Mouse (Mus musculus): ENCODE results near the gene Tbxas1. TPM values are rescaled to one million over a fixed set of nuclear protein-coding genes. Genes with fewer than 3 reads are reported as not detected.
A peak's percentile ranks its signal among the peaks of the same experiment; 100 is the strongest.

The Tbxas1 gene
- 5.1 and 5.2 TPM in 2 replicates for polyA plus RNA-seq (2012; rRNA removed)

DNA sequence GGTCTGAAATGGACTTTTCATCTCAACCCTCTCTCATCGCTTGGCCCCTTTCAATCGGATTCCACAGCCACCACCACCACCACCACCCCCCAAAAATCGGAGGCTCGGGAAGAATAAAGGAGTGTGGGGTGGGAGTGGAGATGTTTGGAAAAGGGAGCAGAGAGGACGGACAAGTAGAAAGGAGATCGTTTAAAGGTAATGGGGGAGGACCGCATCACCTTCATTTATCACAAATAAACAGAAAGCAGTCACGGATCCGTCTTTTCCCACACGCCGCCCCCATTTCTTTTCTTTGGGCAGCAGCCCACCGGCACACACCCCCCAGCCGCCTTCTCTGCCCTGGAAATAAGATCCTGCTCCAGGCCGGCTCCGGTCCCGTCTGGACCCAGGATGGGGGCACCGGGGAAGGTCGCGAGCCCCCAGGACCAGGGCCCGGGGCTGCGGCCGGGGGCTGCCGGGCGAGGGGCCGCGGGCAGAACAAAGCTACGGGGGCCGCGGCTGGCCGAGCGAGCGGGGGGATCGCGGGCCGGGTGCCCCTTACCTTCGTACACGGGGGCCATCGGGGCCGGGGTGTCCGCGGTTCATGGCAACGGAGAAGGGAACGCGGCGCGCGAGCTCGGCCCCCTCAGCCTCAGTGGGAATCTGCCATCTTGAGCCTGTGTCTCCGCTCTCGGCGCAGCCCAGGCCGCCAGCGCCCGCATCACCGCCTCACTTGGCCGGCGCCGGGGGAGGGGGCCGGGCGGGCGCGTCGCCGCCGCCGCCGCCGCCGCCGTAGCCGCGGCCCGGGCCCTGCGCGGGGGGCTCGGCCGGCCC is at the start of gene Tbxas1:
TSS of gene Tbxas1 (plus strand) at position 147 of the 813 bp plus-strand sequence.
- peak; percentile 58 for DNase-seq (ENCODE audit: low spot score)

DNA sequence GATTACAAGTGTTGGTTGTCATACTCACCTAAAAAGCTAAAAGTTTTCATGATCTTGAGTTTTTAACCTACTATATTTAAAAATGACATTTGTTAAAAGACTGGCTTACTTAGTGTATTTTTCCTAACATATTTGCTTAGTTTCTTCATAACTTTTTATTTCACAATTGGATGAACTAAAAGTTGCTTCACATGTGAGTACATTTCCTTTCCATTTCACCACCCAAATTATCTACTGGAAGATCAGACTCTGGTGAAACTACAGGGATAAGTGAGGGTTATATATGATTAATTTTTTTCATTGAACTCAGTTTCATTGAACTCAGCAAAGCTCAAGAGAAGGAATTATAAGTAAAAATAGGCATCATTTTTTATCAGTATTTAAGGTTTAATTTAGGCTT is 49.3 kb upstream of the Tbxas1 start:
- no peak for DNase-seq (ENCODE audit: low spot score)

DNA sequence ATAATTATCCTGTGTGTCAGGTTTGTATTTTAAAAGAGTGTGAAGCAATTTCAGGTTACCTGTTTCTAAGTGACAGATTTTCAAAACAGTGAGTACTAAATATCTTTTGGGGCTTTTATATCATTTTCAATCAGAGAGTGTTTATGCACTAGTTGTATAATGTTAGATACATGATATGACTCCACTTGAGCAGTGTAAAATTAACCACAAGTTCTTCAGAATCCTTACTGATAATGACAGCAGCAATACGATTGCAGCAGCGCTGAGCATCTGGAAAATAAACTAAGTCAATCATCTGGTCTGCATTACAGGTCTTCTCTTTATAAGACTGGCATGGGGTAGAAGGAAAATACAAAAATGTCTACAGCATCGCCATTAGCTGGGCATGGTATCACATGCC is 48.3 kb upstream of the Tbxas1 start:
- DNase-seq (ENCODE audit: low spot score), result no peak

DNA sequence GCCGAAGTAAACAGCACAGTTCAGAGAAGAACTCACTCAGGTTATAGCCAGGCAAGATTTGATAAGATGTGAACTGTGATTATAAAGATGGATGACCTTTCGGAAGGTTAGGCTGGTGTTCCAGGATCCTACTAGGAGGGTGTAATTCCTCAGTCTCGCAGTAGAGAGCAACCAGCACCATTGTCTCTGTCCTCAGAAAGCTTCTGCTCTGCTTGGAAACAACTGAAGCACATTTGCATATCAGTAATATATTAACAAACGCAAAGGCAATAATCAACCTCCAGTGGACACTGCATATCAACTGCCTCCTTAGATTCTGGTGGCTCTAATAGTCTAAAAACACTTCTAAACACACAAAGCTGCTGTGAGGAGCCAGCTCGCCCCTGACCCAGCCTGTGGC is 47.8 kb upstream of the Tbxas1 start:
- no peak for DNase-seq (ENCODE audit: low spot score)

DNA sequence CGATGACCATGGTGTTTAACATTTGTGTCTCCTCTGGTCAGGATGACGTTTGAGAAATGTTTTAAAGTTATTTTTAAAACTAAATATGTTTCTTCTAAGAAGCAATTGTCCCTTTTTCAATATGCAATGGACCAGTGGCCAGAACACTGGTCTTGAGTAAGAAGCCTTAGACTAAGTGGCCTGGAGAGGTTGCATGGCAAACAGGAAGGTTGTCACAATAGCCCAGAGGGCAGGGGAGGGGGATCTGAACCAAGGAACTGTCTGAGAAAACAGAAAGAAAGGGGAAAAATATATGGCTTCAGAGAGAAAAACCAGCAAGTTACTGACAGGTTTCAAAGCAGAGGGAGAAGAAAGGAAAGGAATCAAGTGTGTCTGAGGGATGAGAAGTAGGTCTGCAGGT is 47.0 kb upstream of the Tbxas1 start:
- no peak for DNase-seq (ENCODE audit: low spot score)

DNA sequence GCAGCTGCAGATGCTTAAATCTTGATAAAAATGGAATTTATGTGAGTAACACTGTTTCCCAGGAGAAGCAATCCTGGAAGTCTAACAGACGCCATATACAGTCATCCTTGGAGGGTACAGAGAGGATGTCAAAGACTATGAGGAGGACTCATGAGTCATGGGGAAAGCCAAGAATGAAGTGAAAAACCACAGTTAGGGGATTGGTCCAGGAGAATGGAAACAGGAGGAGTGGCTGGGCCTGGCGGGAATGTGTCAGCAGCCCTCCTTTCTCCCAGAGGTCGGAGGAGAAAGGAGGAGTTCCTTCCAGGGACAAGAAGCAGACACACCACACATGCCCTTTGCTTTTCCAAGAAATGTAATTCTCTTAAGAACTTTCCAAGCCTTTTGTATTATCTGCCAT is 45.8 kb upstream of the Tbxas1 start:
- DNase-seq (ENCODE audit: low spot score), result no peak

DNA sequence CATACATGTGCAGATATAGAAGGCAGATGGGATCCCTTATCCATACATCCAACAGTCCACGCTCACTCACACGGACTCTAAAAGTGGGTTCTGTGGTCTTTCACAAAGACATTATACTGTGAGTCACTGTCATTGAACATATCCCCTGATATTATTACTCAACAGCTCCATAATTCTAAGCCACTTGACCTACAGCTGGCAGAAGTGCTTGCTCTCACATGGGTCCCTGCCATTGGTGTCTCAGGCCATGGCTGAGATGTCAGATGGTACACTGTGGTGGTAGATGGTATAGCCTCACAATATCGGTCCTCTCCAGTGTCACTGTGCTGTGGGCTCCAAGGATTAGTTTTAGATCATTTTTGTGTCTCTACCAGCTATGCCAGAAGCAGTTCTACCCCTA is 41.5 kb upstream of the Tbxas1 start:
- DNase-seq (ENCODE audit: low spot score), result no peak

DNA sequence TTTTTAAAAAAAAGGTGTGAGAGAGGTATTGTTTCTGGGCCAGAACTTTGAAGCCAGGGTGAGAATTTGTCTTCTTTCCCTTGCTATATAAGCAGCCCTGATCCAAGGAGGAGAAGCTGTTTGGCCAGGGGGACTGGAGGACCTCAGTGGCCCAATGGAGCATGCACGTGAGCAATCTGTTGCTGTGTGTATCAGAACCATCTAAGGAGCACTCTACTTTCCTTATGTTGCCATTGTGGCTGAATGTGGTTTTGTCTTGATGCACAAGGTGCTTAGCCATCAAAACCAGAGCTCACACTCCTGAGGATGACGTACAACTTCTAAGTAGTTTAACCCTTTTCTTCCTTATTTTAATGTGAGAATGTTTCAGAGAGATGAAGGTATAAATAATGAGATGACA is 40.5 kb upstream of the Tbxas1 start:
- DNase-seq (ENCODE audit: low spot score), result no peak

DNA sequence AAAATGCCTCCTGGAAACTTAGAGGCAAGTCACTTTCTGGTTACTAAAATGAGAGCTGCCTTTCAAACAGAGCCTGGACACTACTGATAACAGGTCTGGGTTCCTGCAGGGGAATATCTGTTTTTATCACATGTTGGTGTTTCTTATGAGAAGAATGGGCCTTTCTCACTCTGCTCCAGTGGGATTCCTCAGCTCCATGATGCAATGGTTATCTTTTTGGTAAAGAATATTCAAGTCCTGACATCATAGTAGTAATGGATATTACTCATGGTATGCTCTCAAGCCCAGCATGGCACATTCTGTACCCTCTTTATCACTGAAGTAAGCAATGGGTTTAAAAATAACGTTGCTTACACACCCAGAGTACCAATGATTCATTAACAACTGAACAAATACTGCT is 40.0 kb upstream of the Tbxas1 start:
- DNase-seq (ENCODE audit: low spot score), result no peak

DNA sequence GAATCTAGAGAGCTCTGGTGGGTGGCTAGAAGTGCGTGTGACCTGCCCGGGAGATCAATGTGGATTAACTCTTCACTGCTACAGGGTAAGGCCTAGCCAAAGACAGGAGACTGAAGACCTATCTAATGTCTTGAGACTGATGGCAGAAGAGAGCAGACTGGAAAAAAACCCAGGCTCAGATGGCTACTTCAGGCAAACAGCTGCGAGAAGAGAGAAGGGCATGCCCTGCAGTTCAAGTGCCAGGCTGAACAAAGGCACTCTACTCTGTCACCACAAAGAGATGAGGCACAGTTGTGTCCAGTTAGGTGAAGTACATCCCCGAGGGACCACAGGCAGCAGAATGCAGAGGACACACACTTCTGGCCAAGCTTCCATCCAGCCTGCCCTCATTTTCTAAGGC is 37.1 kb upstream of the Tbxas1 start:
- no peak for DNase-seq (ENCODE audit: low spot score)

DNA sequence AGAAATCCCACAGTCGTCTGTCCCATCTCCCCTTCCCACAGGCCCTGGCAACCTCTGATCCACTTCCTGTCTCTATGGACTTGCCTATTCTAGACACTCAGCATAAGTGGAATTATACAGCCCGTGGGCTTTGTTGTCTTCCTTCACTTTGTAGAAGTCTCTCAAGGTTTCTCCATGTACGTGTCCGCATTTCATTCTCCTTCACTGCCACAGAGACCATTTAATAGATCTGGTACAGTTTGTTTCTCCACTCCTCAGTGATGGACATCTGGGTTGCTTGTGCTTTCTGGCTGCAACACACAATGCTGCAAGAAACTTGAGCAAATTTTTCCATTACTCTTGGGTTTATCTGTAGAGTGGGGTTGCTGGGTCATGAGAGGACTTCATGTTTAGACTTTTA is 35.3 kb upstream of the Tbxas1 start:
- DNase-seq (ENCODE audit: low spot score), result no peak

DNA sequence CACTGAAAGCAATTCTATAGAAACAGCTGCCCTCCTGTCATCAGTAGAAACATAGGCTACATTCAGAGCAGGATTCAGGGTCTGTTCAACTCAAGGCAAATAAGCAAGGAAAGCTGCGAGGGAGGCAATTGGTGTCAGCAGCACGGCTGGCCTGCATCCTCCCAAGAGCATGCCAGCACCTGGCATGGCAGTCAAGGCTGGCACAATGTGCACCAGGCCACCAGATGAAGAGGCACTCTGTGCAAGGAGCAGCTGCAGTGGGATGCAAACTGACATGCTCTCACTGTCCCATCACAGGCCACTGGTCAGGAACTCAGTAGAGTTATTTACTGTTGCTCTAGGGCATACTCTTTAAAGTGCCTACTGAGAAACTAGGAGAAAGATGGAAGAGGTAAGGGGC is 34.8 kb upstream of the Tbxas1 start:
- no peak for DNase-seq (ENCODE audit: low spot score)

DNA sequence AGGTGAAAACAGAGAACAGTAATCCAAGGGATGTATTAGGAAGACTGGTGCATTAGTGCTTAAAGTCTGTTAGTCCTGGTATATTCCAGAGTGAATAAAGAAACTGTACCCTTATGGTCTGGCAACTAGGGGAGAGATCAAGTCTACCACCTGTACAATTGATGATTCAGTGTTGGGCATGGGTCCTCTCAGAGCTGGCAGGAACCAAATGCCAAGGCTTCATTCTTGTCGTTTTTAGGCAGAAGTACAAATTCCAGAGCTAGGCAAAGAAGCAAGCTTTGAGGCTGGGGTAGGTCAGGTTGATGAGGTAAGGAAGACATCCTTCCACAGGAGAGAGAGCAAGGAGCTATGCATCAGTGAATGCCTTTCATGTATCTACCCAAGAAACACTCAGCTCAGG is 34.4 kb upstream of the Tbxas1 start:
- DNase-seq (ENCODE audit: low spot score), result no peak

DNA sequence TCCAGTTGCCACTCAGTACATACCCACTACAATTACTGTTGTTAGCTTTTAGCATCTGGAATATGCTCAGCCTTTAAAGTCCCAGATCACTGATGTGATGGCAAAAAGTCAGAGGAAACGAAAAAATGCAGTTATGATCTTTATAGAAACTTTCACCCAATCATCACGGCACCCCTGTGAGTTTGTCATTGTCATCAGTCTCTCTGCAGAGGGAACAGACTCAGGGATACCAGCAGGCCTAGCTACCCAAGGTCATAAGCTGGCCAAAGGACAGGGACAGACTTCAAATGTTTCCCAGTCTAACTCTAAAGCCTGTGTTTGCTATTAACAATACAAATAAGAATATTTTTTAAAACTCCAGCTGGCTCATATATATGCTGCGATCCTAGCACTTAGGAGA is 33.7 kb upstream of the Tbxas1 start:
- DNase-seq (ENCODE audit: low spot score), result no peak

DNA sequence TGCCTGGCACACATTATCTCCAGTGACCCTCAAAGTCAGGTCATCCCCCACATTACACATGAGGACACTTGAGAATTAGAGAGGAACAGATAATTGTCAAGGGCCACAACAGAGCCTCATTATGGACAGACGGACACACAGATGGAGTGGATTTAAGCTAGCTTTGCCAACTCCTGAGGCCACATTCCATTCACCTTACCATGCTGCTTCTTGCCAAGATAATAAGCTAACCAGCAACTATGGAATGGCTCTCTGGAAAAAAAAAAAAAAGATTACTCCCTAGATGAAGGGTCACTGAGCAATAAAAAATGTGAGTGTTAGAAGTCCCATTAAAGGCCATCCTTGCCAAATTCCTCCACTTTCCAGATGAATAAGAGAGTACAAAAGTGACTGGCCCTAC is 30.1 kb upstream of the Tbxas1 start:
- no peak for DNase-seq (ENCODE audit: low spot score)

DNA sequence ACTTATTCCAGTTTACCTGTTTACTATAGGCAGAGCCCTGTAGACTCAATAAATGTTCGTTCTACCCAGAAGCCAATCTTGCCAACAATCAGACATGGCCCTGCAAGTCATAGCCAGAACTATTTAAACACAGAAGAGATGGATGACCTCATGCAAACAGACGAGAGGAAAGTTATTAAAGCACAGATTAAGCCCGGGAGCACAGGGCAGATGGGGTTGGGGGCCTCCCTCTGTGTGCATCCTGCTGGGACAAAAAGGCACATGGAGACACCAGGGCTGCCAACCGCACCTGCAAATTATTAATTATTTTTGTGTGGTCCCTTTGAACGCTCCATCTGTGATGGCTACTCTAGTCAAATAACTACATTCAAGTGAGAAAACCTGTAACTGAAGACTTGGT is 29.3 kb upstream of the Tbxas1 start:
- DNase-seq (ENCODE audit: low spot score), result no peak

DNA sequence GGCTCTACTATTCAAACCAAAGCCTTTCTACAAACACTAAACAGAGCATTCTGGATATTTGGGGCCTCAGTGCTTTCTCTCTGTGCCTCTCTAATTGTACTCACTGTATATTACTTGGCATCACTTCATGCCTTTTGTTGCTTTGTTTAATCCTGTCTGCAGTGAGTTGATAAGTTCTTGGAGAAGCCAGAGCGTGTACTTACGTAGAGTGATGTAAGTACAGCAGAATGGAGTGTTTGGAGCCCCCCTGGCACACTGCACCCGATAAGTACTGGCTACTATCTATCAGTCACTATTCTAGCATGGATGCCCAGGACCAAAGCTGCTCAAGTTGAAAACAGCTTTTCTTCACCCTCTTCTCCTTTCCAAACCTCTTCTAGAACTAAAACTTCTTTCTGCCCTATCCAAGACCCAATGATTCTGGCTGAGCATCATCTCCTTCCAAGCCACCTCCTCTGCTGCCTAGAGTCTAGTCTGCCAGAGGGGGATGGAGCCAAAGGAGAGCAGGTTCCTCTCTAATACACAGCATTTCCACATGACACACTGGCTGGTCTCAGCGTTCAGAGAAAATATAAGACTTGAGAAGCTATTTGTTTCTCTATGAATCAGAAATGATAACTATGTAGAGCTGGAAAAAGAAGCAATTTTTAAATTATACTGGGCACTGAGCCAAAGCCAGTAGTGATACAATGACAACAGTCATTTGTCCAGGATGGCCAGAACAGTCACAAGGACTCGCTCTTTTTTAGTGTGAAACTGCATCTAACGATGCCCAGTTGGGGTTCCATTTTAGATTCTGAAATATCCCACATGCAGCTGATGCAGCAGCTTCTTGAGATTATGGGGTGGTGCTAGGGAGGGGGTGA is 28.6 kb upstream of the Tbxas1 start:
- no peak for DNase-seq (ENCODE audit: low spot score)

DNA sequence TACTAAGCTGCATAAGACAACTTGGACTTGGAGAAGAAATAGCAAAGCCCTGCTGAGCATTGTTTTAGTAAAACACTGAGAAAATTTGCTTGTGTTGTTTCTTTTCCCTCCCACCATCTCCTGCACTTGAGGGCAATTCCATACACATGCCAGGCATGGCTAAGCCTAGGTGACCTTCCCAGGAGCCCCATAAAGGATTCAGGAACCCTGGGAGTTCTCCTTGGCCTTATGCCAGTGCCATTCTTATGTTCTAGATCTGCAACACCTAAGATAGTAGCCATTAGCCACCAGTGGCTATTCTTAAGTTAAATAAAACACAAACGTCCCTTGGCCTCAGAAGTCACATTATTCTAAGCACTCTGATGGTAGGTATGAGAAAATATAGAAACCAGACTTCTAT is 27.8 kb upstream of the Tbxas1 start:
- DNase-seq (ENCODE audit: low spot score), result no peak

DNA sequence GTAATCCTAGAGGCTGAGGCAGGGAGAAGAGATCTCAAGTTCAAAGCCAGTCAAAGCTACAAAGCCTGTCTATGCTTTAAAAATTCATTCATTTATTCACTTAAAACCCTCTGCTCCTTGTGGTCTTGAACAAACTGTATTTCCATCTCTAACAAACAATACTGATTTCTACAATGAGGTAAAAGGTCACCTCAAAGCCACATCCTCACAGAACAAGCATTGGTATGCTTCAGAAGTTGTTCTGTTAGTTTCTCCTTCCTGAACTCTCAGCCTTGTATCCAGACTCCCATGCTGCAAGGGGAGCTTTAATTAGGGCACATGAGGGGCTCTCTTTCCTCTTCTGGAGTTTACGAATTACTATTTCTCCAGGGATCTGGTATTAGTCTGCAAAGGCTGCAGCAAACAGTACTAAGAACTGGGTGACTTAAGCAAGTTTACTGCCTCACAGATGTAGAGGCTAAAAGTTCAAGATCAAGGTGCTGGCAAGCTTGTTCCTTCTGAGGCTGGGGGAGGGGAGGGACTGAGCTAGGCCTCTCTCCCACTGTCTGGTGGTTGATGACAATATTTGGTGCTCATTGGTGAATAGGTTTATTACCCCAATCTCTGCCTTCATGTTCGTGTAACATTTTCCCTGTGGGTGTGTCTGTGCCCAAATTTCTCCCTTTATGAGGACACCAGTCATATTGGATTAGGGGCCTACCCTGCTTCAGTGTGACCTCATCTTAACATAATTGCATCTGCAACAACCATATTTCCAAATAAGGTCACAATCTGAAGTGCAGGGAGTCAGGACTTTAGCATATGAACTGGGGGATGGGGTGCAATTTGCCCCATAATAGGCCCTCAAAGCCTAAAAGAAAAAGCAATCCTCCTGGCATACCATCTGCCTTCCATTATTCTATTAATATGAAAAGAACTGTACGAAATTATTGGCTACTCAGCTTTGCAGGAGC is 27.0 kb upstream of the Tbxas1 start:
- DNase-seq (ENCODE audit: low spot score), result no peak

DNA sequence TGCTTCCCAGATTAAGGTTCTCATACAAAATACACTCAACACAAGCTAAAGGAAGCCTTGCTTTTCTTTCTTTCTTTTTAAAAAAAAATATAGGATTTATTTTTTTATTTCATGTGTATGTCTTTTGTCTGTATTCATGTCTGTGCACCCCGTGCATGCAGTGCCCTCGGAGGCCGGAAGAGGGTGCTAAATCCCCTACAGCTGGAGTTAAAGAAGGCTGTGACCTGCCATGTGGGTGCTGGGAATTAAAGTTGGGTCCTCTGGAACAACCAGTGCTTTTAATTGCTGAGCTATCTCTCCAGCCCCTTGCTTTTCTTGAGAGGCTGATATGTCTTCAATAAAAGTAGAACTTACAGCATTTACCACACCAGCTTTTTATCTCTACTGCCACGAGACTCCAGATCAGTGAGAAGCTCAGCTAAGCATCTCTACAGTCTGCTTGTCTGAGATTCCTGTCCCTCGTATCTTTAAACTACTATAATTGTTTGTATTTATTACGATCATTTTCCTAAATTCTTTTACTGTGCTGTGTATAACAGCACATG is 24.4 kb upstream of the Tbxas1 start:
- DNase-seq (ENCODE audit: low spot score), result no peak

DNA sequence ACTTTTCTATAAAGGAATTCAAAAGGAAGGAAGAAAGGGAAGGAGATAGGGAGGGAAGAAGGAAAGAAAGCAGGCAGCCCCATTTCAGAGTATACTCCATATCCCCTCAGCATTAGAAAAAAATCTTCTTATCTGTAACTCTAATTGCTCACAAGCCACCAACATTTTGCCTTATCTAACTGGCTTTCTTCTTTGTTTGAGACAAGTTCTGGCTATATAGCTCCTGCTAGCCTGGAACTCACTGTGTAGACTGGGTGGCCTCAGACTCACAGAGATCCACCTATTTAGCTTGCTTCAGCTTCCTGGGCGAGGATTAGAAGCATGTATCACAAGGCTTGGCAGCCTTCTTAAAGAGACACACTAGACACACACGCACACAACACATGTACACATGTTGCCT is 23.5 kb upstream of the Tbxas1 start:
- no peak for DNase-seq (ENCODE audit: low spot score)

DNA sequence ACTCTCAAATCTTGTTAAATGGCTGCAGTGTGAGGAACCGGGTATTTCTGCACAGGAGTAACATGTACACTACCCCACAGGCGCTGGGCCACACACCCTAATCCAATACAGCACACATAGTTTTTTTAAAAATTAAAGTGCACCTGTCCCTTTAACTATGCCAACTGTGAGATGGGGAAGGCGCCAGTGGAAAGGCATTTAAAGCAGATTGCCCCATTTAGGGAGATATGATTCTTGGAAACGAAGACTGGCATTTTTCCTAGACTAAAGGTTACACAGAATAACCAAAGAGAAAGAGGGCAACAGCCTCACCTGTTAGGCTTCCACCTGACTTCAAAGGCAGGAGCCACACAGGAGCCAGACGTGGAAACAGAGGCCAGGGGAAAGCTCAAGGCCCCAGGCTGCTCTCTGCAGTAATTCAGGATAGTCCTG is 21.6 kb upstream of the Tbxas1 start:
- DNase-seq (ENCODE audit: low spot score), result no peak
